Mouse (Mus musculus) MEL (cell line): ENCODE measurements around the gene Fam98c. TPM values are rescaled to one million over a fixed set of nuclear protein-coding genes. Genes with fewer than 3 reads are reported as not detected.

ENCODE experiments used
- DNase-seq: peaks from one replicate; pipeline ENCODE4 v3.0.0; 2011; ENCODE audit warnings: low read depth, low spot score
- H3K27ac ChIP-seq: 2 replicates; pipeline ENCODE4 v1.5.1; 2012; ENCODE audit warnings: low read depth, mild to moderate bottlenecking, control low read depth, low read length, moderate library complexity; ENCODE audit not compliant: control insufficient read depth
- H3K27me3 ChIP-seq, 2 experiments: fragments of 150-350 bp in 1 of 2; sonication (generic) in 1 of 2; 2 replicates each; pipeline ENCODE4 v1.6.1; 2012; ENCODE audit warnings: low read length in 2 of 2, mild to moderate bottlenecking in 2 of 2, improper control_type of control experiment in 1 of 2, moderate library complexity in 1 of 2; ENCODE audit not compliant: insufficient read depth in 2 of 2, control insufficient read depth in 1 of 2
- H3K36me3 ChIP-seq, 2 experiments: 2 replicates each; pipeline ENCODE4 v1.6.1; 2012 to 2014; ENCODE audit warnings: low read length in 2 of 2, improper control_type of control experiment in 1 of 2, inconsistent platforms in 1 of 2, mild to moderate bottlenecking in 1 of 2; ENCODE audit not compliant: insufficient read depth in 2 of 2, control insufficient read depth in 1 of 2
- H3K4me1 ChIP-seq, 2 experiments: fragments of 150-350 bp in 1 of 2; sonication (generic) in 1 of 2; 2 replicates each; pipeline ENCODE4 v1.6.1; 2012; ENCODE audit warnings: low read length in 2 of 2, improper control_type of control experiment in 1 of 2, mild to moderate bottlenecking in 1 of 2; ENCODE audit not compliant: insufficient read depth in 2 of 2, control insufficient read depth in 1 of 2
- H3K4me3 ChIP-seq, 2 experiments: fragments of 150-350 bp in 1 of 2; sonication (generic) in 1 of 2; 2 replicates each; pipeline ENCODE4 v1.5.1; 2012; ENCODE audit warnings: low read depth in 2 of 2, low read length in 2 of 2, mild to moderate bottlenecking in 2 of 2, moderate library complexity in 2 of 2, control low read depth in 1 of 2, improper control_type of control experiment in 1 of 2; ENCODE audit not compliant: control insufficient read depth in 1 of 2, insufficient read depth in 1 of 2
- H3K79me2 ChIP-seq: 2 replicates; pipeline ENCODE4 v1.6.1; 2012; ENCODE audit warnings: mild to moderate bottlenecking, low read length, moderate library complexity; ENCODE audit not compliant: control insufficient read depth, poor library complexity, insufficient read depth
- H3K9ac ChIP-seq: 2 replicates; pipeline ENCODE4 v1.6.1; 2012; ENCODE audit warnings: low read depth, mild to moderate bottlenecking, control low read depth, low read length, moderate library complexity; ENCODE audit not compliant: control insufficient read depth, poor library complexity, severe bottlenecking
- H3K9me3 ChIP-seq: fragments of 150-350 bp; sonication (generic); replicated peaks from 2 replicates; pipeline ENCODE4 v1.6.1; 2012; ENCODE audit warnings: mild to moderate bottlenecking, low read length, improper control_type of control experiment, moderate library complexity; ENCODE audit not compliant: insufficient read depth
- BHLHE40 ChIP-seq: IDR thresholded peaks from 2 replicates; pipeline ENCODE4 v1.6.1; 2012; ENCODE audit warnings: low read depth, mild to moderate bottlenecking, inconsistent platforms, low read length, improper control_type of control experiment, borderline replicate concordance
- CHD2 ChIP-seq: IDR thresholded peaks from 2 replicates; pipeline ENCODE4 v1.6.1; 2011; ENCODE audit warnings: low read length, improper control_type of control experiment
- GABPA ChIP-seq: IDR thresholded peaks from 2 replicates; pipeline ENCODE4 v1.6.1; 2012; ENCODE audit warnings: low read depth, mild to moderate bottlenecking, inconsistent platforms, low read length, improper control_type of control experiment, moderate library complexity
- JUND ChIP-seq: IDR thresholded peaks from 2 replicates; pipeline ENCODE4 v1.6.1; 2011; ENCODE audit warnings: low read depth, mild to moderate bottlenecking, improper control_type of control experiment, low read length
- KAT2A ChIP-seq: conservative IDR thresholded peaks from 2 replicates; pipeline ENCODE4 v1.6.1; 2012; ENCODE audit warnings: low read depth, low read length, improper control_type of control experiment, inconsistent platforms
- MAFK ChIP-seq: IDR thresholded peaks from 2 replicates; pipeline ENCODE4 v1.6.1; 2011; ENCODE audit warnings: low read depth, mild to moderate bottlenecking, low read length, improper control_type of control experiment, borderline replicate concordance
- MAX ChIP-seq: IDR thresholded peaks from 2 replicates; pipeline ENCODE4 v1.6.1; 2011; ENCODE audit warnings: low read length, improper control_type of control experiment
- NELFE ChIP-seq: IDR thresholded peaks from 2 replicates; pipeline ENCODE4 v1.6.1; 2011; ENCODE audit warnings: low read depth, low read length, improper control_type of control experiment
- POLR2A ChIP-seq, 2 experiments: IDR thresholded peaks; 2 replicates each; pipeline ENCODE4 v1.6.1; 2011 to 2012; ENCODE audit warnings: low read length in 2 of 2, mild to moderate bottlenecking in 2 of 2, control low read depth in 1 of 2, improper control_type of control experiment in 1 of 2, low read depth in 1 of 2, moderate library complexity in 1 of 2; ENCODE audit not compliant: control insufficient read depth in 1 of 2, insufficient read depth in 1 of 2, poor library complexity in 1 of 2
- POLR2AphosphoS2 ChIP-seq: IDR thresholded peaks from 2 replicates; pipeline ENCODE4 v1.6.1; 2011; ENCODE audit warnings: low read length, improper control_type of control experiment
- POLR2AphosphoS5 ChIP-seq: IDR thresholded peaks from 2 replicates; pipeline ENCODE4 v1.6.1; 2012; ENCODE audit warnings: low read depth, borderline replicate concordance, mild to moderate bottlenecking, inconsistent platforms, low read length, moderate library complexity, mixed read lengths
- RCOR1 ChIP-seq: IDR thresholded peaks from 2 replicates; pipeline ENCODE4 v1.6.1; 2012; ENCODE audit warnings: low read depth, mild to moderate bottlenecking, inconsistent platforms, low read length, improper control_type of control experiment
- SMC3 ChIP-seq: IDR thresholded peaks from 2 replicates; pipeline ENCODE4 v1.6.1; 2011; ENCODE audit warnings: low read depth, low read length, improper control_type of control experiment
- UBTF ChIP-seq: IDR thresholded peaks from 2 replicates; pipeline ENCODE4 v1.6.1; 2012; ENCODE audit warnings: low read depth, mild to moderate bottlenecking, inconsistent platforms, low read length, improper control_type of control experiment, moderate library complexity, borderline replicate concordance; ENCODE audit not compliant: insufficient read depth
- USF1 ChIP-seq: IDR thresholded peaks from 2 replicates; pipeline ENCODE4 v1.6.1; 2014; ENCODE audit warnings: low read depth, mild to moderate bottlenecking, inconsistent platforms, low read length, improper control_type of control experiment, moderate library complexity
- USF2 ChIP-seq, 2 experiments: IDR thresholded peaks; 2 replicates each; pipeline ENCODE4 v1.6.1; 2011 to 2012; ENCODE audit warnings: improper control_type of control experiment in 2 of 2, low read length in 2 of 2, borderline replicate concordance in 1 of 2, inconsistent platforms in 1 of 2, low read depth in 1 of 2, mild to moderate bottlenecking in 1 of 2; ENCODE audit not compliant: insufficient read depth in 1 of 2
- polyA plus RNA-seq, 2 experiments: library from polyadenylated mRNA; stranded (reverse) in 1 of 2; unstranded in 1 of 2; fragments of >175 nt in 1 of 2; fragments of >200 nt in 1 of 2; gene quantifications; 2 replicates each; pipeline versions ENCODE4 v1.2.1 to v1.2.4; 2012; ENCODE audit warnings: low replicate concordance in 2 of 2, low read depth in 1 of 2; ENCODE audit not compliant: insufficient read length in 2 of 2, insufficient read depth in 1 of 2, missing spikeins in 1 of 2
- total RNA-seq: library from RNA; depleted of rRNA; stranded (reverse); fragments of 300-350 nt; gene quantifications from 2 replicates; pipeline ENCODE4 v1.2.3, GENCODE M21; 2012

Gene Fam98c
- total and polyA plus RNA-seq, 3 experiments: 14.3 to 32.0 TPM; not detected in 1

DNA sequence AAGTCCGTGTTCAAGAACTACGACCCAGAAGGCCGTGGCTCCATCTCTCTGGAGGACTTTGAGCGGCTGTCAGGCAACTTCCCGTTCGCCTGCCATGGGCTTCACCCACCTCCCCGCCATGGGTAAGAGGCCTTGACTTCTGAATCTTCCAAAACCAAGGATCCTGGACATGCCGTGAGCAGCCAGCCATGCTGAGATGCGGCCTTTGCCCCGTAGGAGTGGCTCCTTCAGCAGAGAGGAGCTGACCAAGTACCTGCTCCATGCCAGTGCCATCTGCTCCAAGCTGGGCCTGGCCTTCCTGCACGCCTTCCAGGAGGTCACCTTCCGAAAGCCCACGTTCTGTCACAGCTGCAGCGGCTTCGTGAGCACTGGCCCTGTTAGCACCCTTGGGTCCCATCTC, 7.3 kb downstream of the Fam98c start:
- Histone ChIP-seq H3K9me3 (no peaks in the 10 kb centered on the region), H3K9ac (no peak overlapping the region), H3K36me3 (peaks cover 0 to 2% of the 10 kb centered on the region in 2 experiments; a peak in 2 of 4 replicates), H3K27ac (no peak overlapping the region), H3K4me3 (no peak overlapping the region), H3K79me2 (no peaks in the 10 kb centered on the region), H3K27me3 (no peaks in the 10 kb centered on the region), H3K4me1 (peaks cover 2 to 12% of the 10 kb centered on the region in 2 experiments)
- DNase-seq: no peak
- TF ChIP-seq JUND: no peak
- TF ChIP-seq MAFK: no peak
- TF ChIP-seq BHLHE40: no peak
- no peak for TF ChIP-seq POLR2AphosphoS5
- TF ChIP-seq USF1: no peak
- TF ChIP-seq POLR2AphosphoS2: no peak
- no peak for TF ChIP-seq MAX
- TF ChIP-seq UBTF: no peak
- no peak for TF ChIP-seq USF2 (IDR thresholded peaks at IDR 0.05; ENCODE audit: borderline replicate concordance in 1 of 2, insufficient read depth in 1 of 2, low read depth in 1 of 2, low read length in 2 of 2)
- no peak for TF ChIP-seq CHD2
- no peak for TF ChIP-seq NELFE
- TF ChIP-seq POLR2A (IDR thresholded peaks at IDR 0.05; ENCODE audit: control insufficient read depth in 1 of 2, insufficient read depth in 1 of 2, low read depth in 1 of 2, low read length in 2 of 2, poor library complexity in 1 of 2): no peak
- TF ChIP-seq RCOR1: no peak
- no peak for TF ChIP-seq SMC3

GRCm38 (mm10) chr7:29146625-29147367, 9.2 kb downstream of the Fam98c start:
- no peak for DNase-seq
- Histone ChIP-seq H3K79me2 (no peaks in the 10 kb centered on the region), H3K4me3 (no peak overlapping the region), H3K27ac (no peak overlapping the region), H3K36me3 (peaks cover 0 to 6% of the 10 kb centered on the region in 2 experiments; a peak in 2 of 4 replicates), H3K27me3 (no peaks in the 10 kb centered on the region), H3K9me3 (no peaks in the 10 kb centered on the region), H3K4me1 (peaks cover 5 to 16% of the 10 kb centered on the region in 2 experiments), H3K9ac (no peak overlapping the region)
- TF ChIP-seq GABPA: no peak
- TF ChIP-seq KAT2A: no peak
- TF ChIP-seq BHLHE40: no peak
- no peak for TF ChIP-seq MAX
